Mouse (Mus musculus) forebrain, embryonic 13.5 days (tissue): ENCODE results near the gene Trim41. TPM values are rescaled to one million over a fixed set of nuclear protein-coding genes. Genes with fewer than 3 reads are reported as not detected.
"Not testable (repeated sequence)": the region's sequence is repeated elsewhere in the genome, so short reads cannot be mapped to it uniquely, and the experiment has no call there.

Source experiments
- ATAC-seq: fragments of 200-750 bp; cut with Nextera tagmentation; 2 replicates; pipeline ENCODE4 v1.8.0; 2017
- H3K27ac ChIP-seq: fragments of 300-500 bp; sonication (generic); 2 replicates; pipeline ENCODE4 v1.5.1; 2015; ENCODE audit warnings: inconsistent platforms, mild to moderate bottlenecking, moderate library complexity
- H3K27me3 ChIP-seq: fragments of 300-500 bp; sonication (generic); 2 replicates; pipeline ENCODE4 v1.6.1; 2015; ENCODE audit warnings: mild to moderate bottlenecking, inconsistent platforms
- H3K36me3 ChIP-seq: fragments of 300-500 bp; sonication (generic); 2 replicates; pipeline ENCODE4 v1.6.1; 2015; ENCODE audit warnings: mild to moderate bottlenecking, inconsistent platforms; ENCODE audit not compliant: poor library complexity, severe bottlenecking
- H3K4me1 ChIP-seq: fragments of 300-500 bp; sonication (generic); 2 replicates; pipeline ENCODE4 v1.6.1; 2015; ENCODE audit warnings: inconsistent platforms
- H3K4me2 ChIP-seq: fragments of 300-500 bp; sonication (generic); 2 replicates; pipeline ENCODE4 v1.6.1; 2015; ENCODE audit warnings: inconsistent platforms, mild to moderate bottlenecking, moderate library complexity
- H3K4me3 ChIP-seq: fragments of 300-500 bp; sonication (generic); 2 replicates; pipeline ENCODE4 v1.5.1; 2015; ENCODE audit warnings: mild to moderate bottlenecking, inconsistent platforms
- H3K9ac ChIP-seq: fragments of 300-500 bp; sonication (generic); 2 replicates; pipeline ENCODE4 v1.6.1; 2015; ENCODE audit warnings: mild to moderate bottlenecking, inconsistent platforms
- H3K9me3 ChIP-seq: fragments of 300-500 bp; sonication (generic); replicated peaks from 2 replicates; pipeline ENCODE4 v1.6.1; 2016; ENCODE audit warnings: inconsistent platforms
- WGBS: fragments of 180-500 bp; shearing (Covaris S2); methylation state at CpG from one replicate; pipeline ENCODE4 v1.1.7; 2015; 5-methylcytosine and 5-hydroxymethylcytosine counted together
- polyA plus RNA-seq: library from polyadenylated mRNA; unstranded; fragments of >200 nt; fragmentation: Nextera tagmentation; extraction: Ambion mirVana; gene quantifications from 2 replicates; pipeline ENCODE4 v1.2.1, GENCODE M21; 2015

Gene Trim41
- polyA plus RNA-seq, 1 experiment from 2014 or later = 6.0 TPM

GRCm38 (mm10) chr11:48846362-48846761 lies 29.2 kb upstream of the Trim41 start:
- not testable (repeated sequence) for H3K27ac ChIP-seq, H3K4me3 ChIP-seq, H3K4me1 ChIP-seq, H3K36me3 ChIP-seq, H3K9me3 ChIP-seq, ATAC-seq, H3K9ac ChIP-seq, H3K4me2 ChIP-seq
- WGBS = 78% methylated on average over 2 of the region's 2 CpGs
- H3K27me3 ChIP-seq = peaks cover 10% of the 10 kb centered on the region

- WGBS = 42% methylated on average over 13 of the region's 13 CpGs
- Histone ChIP-seq H3K4me2 (no peak overlapping the region), H3K36me3 (no peaks in the 10 kb centered on the region), H3K9me3 (no peaks in the 10 kb centered on the region), H3K4me3 (no peak overlapping the region), H3K27ac (no peak overlapping the region), H3K9ac (no peak overlapping the region), H3K27me3 (peaks cover 10% of the 10 kb centered on the region), H3K4me1 (no peaks in the 10 kb centered on the region)
- ATAC-seq = no peak
Measured at GRCm38 (mm10) chr11:48845244-48845815, 28.2 kb upstream of the Trim41 start.

GRCm38 (mm10) chr11:48844309-48844708 lies 27.2 kb upstream of the Trim41 start:
- Histone ChIP-seq H3K36me3 (no peaks in the 10 kb centered on the region), H3K9ac (no peak overlapping the region), H3K27ac (no peak overlapping the region), H3K9me3 (no peaks in the 10 kb centered on the region), H3K4me2 (no peak overlapping the region), H3K27me3 (peaks cover 3% of the 10 kb centered on the region), H3K4me1 (no peaks in the 10 kb centered on the region), H3K4me3 (no peak overlapping the region)
- no peak for ATAC-seq
- WGBS = 62% methylated on average over 6 of the region's 6 CpGs

GRCm38 (mm10) chr11:48843202-48843601 lies 26.0 kb upstream of the Trim41 start:
- no peak for ATAC-seq
- no peak overlapping the region for H3K27ac ChIP-seq
- H3K9ac ChIP-seq = no peak overlapping the region
- peaks cover 6% of the 10 kb centered on the region for H3K4me1 ChIP-seq
- H3K9me3 ChIP-seq = no peaks in the 10 kb centered on the region
- no peaks in the 10 kb centered on the region; the same call in 1 of the 2 replicates for H3K27me3 ChIP-seq
- no peak overlapping the region for H3K4me3 ChIP-seq
- WGBS = 84% methylated on average over 11 of the region's 11 CpGs
- no peaks in the 10 kb centered on the region for H3K36me3 ChIP-seq
- no peak overlapping the region for H3K4me2 ChIP-seq

GRCm38 (mm10) chr11:48842378-48842792 lies 25.2 kb upstream of the Trim41 start:
- ATAC-seq = no peak
- H3K9me3 ChIP-seq = no peaks in the 10 kb centered on the region
- no peak overlapping the region for H3K4me3 ChIP-seq
- H3K4me2 ChIP-seq = no peak overlapping the region
- H3K27me3 ChIP-seq = no peaks in the 10 kb centered on the region; the same call in 1 of the 2 replicates
- no peak overlapping the region for H3K9ac ChIP-seq
- no peaks in the 10 kb centered on the region for H3K36me3 ChIP-seq
- no peak overlapping the region for H3K27ac ChIP-seq
- H3K4me1 ChIP-seq = peaks cover 7% of the 10 kb centered on the region
- WGBS = 86% methylated on average over 4 of the region's 4 CpGs

GRCm38 (mm10) chr11:48841213-48841612 lies 24.1 kb upstream of the Trim41 start:
- H3K9me3 ChIP-seq = no peaks in the 10 kb centered on the region
- H3K27me3 ChIP-seq = peaks cover 5% of the 10 kb centered on the region; the same call in 1 of the 2 replicates
- no peak overlapping the region for H3K4me3 ChIP-seq
- ATAC-seq = no peak
- H3K36me3 ChIP-seq = no peaks in the 10 kb centered on the region
- peaks cover 12% of the 10 kb centered on the region for H3K4me1 ChIP-seq
- no peak overlapping the region for H3K9ac ChIP-seq
- no peak overlapping the region for H3K27ac ChIP-seq
- 86% methylated on average over 5 of the region's 5 CpGs for WGBS
- no peak overlapping the region for H3K4me2 ChIP-seq

- Histone ChIP-seq H3K4me1 (peaks cover 12% of the 10 kb centered on the region), H3K27ac (no peak overlapping the region), H3K4me3 (no peak overlapping the region), H3K9me3 (no peaks in the 10 kb centered on the region), H3K9ac (no peak overlapping the region), H3K27me3 (peaks cover 9% of the 10 kb centered on the region; the same call in 1 of the 2 replicates), H3K4me2 (no peak overlapping the region), H3K36me3 (no peaks in the 10 kb centered on the region)
- ATAC-seq = no peak
Measured at GRCm38 (mm10) chr11:48840805-48841204, 23.7 kb upstream of the Trim41 start.

- Histone ChIP-seq H3K27ac (no peak overlapping the region), H3K4me1 (peaks cover 12% of the 10 kb centered on the region), H3K9ac (no peak overlapping the region), H3K4me3 (peak overlapping the region; percentile 88), H3K9me3 (no peaks in the 10 kb centered on the region), H3K27me3 (peaks cover 14% of the 10 kb centered on the region; the same call in 1 of the 2 replicates), H3K4me2 (peak overlapping the region; percentile 84), H3K36me3 (no peaks in the 10 kb centered on the region)
- ATAC-seq = no peak
- 63% methylated on average over 10 of the region's 10 CpGs for WGBS
Measured at GRCm38 (mm10) chr11:48838879-48839680, 21.9 kb upstream of the Trim41 start.

- Histone ChIP-seq H3K27me3 (peaks cover 14% of the 10 kb centered on the region; the same call in 1 of the 2 replicates), H3K4me1 (peaks cover 12% of the 10 kb centered on the region), H3K9me3 (no peaks in the 10 kb centered on the region), H3K4me3 (peak overlapping the region; percentile 88), H3K4me2 (peak overlapping the region; percentile 84), H3K9ac (peak overlapping the region; percentile 77), H3K27ac (0 out of 2 replicates have a peak overlapping the region, but pooled peaks have one; percentile 54), H3K36me3 (no peaks in the 10 kb centered on the region)
- ATAC-seq = peak; percentile 16
- WGBS = 3% methylated on average over 16 of the region's 16 CpGs
Measured at GRCm38 (mm10) chr11:48838181-48838797, 21.1 kb upstream of the Trim41 start.

GRCm38 (mm10) chr11:48837310-48838180 lies 20.4 kb upstream of the Trim41 start:
- Histone ChIP-seq H3K36me3 (no peaks in the 10 kb centered on the region), H3K27ac (peak overlapping the region; percentile 54; the same call in 1 of the 2 replicates), H3K9ac (peak overlapping the region; percentile 77), H3K9me3 (no peaks in the 10 kb centered on the region), H3K27me3 (peaks cover 14% of the 10 kb centered on the region; the same call in 1 of the 2 replicates), H3K4me2 (peak overlapping the region; percentile 84), H3K4me3 (peak overlapping the region; percentile 88), H3K4me1 (peaks cover 12% of the 10 kb centered on the region)
- WGBS = under 1% methylated on average over 69 of the region's 77 CpGs
- ATAC-seq = peak; percentile 30

GRCm38 (mm10) chr11:48836990-48837309 lies 19.8 kb upstream of the Trim41 start:
- Histone ChIP-seq H3K27me3 (peaks cover 14% of the 10 kb centered on the region; the same call in 1 of the 2 replicates), H3K4me2 (peak overlapping the region; percentile 84), H3K27ac (no peak overlapping the region), H3K9me3 (no peaks in the 10 kb centered on the region), H3K4me3 (peak overlapping the region; percentile 88), H3K9ac (peak overlapping the region; percentile 77), H3K36me3 (no peaks in the 10 kb centered on the region), H3K4me1 (peaks cover 12% of the 10 kb centered on the region)
- ATAC-seq = peak; percentile 3; the same call in 1 of the 2 replicates
- WGBS = 9% methylated on average over 11 of the region's 11 CpGs
